In the genomic region with DNA sequence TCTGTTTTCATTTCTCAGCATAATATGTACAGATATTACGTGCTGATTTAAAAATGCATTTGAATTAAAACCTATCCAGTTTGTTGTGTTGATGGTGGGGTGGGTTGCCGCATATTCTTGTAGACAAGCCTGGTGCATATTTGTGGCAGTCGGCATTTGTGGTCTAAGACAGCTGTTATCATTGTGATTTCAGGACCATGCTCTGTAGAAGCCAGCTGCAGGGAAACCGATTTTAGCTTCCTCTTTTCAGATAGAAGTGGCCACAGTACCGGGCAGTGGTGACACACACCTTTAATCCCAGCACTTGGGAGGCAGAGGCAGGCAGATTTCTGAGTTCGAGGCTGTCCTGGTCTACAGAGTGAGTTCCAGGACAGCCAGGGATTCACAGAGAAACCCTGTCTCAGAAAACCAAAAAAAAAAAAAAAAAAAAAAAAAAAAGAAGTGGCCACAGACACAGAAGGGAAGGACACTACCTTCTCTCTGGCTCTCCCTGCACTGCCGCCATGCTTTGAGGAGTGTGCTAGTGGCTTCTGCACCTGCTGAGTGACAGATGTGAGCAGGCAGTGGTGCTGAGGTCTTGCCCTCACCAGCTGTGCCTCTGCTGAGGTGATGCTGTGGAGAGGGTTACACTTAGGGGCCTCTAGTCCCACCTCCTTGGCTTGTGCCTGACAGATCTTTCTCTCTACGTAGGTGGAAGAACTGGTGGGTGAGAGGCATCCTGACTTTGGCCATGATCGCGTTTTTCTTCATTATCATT, we compare ENCODE assay signal across 26 mouse cellular contexts. TPM values are rescaled to one million over a fixed set of nuclear protein-coding genes. Genes with fewer than 3 reads are reported as not detected.
DNase-seq lines count a peak whose midpoint lies in the region; ATAC-seq and TF ChIP-seq lines count a peak whose summit lies in the region.
"Had no signal": no experiment of that assay in that cellular context is flagged by ENCODE, and none has a peak within 500 bp of the region (broad histone marks: within the 10 kb centered on the region; RNA-seq: fewer than 3 reads in every experiment).

No protein-coding gene starts in this region.

- no peak overlapping the region for H3K4me3 ChIP-seq in heart, embryonic 15.5 days
- H3K4me3 ChIP-seq in MEL (ENCODE audit: control insufficient read depth in 1 of 2, insufficient read depth in 1 of 2, low read depth in 2 of 2, low read length in 2 of 2) (no peak overlapping the region), myocyte (no peak overlapping the region)
- H3K4me3 ChIP-seq in forebrain, embryonic 13.5 days: no peak overlapping the region
- H3K4me3 ChIP-seq: forebrain, embryonic 10.5 days; gastrocnemius, adult 2 months; heart, embryonic 12.5 days; hindbrain, embryonic 15.5 days; midbrain, embryonic 10.5 days; neural tube, embryonic 13.5 days had no signal

- intact Hi-C loops in heart, postnatal 25 days (cut with DNase I): no loop called here

- 79% methylated on average over 10 of the region's 10 CpGs for WGBS in heart, embryonic 15.5 days
- WGBS in forebrain, embryonic 13.5 days: 92% methylated on average over 10 of the region's 10 CpGs

- TF ChIP-seq EP300 in MEL (IDR thresholded peaks at IDR 0.05; ENCODE audit: low read depth in 1 of 2, low read length in 2 of 2): peak; percentile 86 to 91

- H3K4me1 ChIP-seq in heart, embryonic 15.5 days (replicated peaks): peaks cover 41% of the 10 kb centered on the region
- peaks cover 11 to 26% of the 10 kb centered on the region in 2 experiments for H3K4me1 ChIP-seq in MEL (ENCODE audit: control insufficient read depth in 1 of 2, insufficient read depth in 2 of 2, low read length in 2 of 2)
- H3K4me1 ChIP-seq in forebrain, embryonic 13.5 days: peaks cover 20% of the 10 kb centered on the region

- no peak for ATAC-seq in heart, embryonic 15.5 days (replicated peaks; ENCODE audit: insufficient number of reproducible peaks, insufficient read depth, low FRiP score, low read depth)
- ATAC-seq in inflammation-experienced regulatory T-cells, adult 6 months: no peak
- ATAC-seq in forebrain, embryonic 13.5 days: no peak
- ATAC-seq: intestine, embryonic 16.5 days; Patski had no signal

- TF ChIP-seq POLR2A in MEL (IDR thresholded peaks at IDR 0.05; ENCODE audit: control insufficient read depth in 1 of 2, insufficient read depth in 1 of 2, low read depth in 1 of 2, low read length in 2 of 2, poor library complexity in 1 of 2): no peak
- no peak for TF ChIP-seq POLR2A in myocyte (IDR thresholded peaks at IDR 0.05; ENCODE audit: insufficient read length, low read depth)

- TF ChIP-seq RAD21 in MEL (IDR thresholded peaks at IDR 0.05; ENCODE audit: low read depth, low read length): no peak

- peaks cover 42% of the 10 kb centered on the region for H3K36me3 ChIP-seq in heart, embryonic 15.5 days
- peaks cover 3 to 28% of the 10 kb centered on the region in 2 experiments; a peak in 3 of 4 replicates for H3K36me3 ChIP-seq in MEL (ENCODE audit: control insufficient read depth in 1 of 2, insufficient read depth in 2 of 2, low read length in 2 of 2)
- H3K36me3 ChIP-seq in myocyte (ENCODE audit: control insufficient read depth, insufficient read depth): peaks cover 21% of the 10 kb centered on the region
- H3K36me3 ChIP-seq in forebrain, embryonic 13.5 days (ENCODE audit: poor library complexity, severe bottlenecking): peaks cover 56% of the 10 kb centered on the region

- no peaks in the 10 kb centered on the region for H3K9me3 ChIP-seq in heart, embryonic 15.5 days (replicated peaks)
- no peaks in the 10 kb centered on the region for H3K9me3 ChIP-seq in MEL (replicated peaks; ENCODE audit: insufficient read depth, low read length)
- no peaks in the 10 kb centered on the region for H3K9me3 ChIP-seq in forebrain, embryonic 13.5 days (replicated peaks)
- H3K9me3 ChIP-seq: forebrain, embryonic 10.5 days; heart, embryonic 12.5 days; hindbrain, embryonic 15.5 days; midbrain, embryonic 10.5 days; neural tube, embryonic 13.5 days had no signal

- no peaks in the 10 kb centered on the region for H3K27me3 ChIP-seq in heart, embryonic 15.5 days
- H3K27me3 ChIP-seq in MEL (ENCODE audit: control insufficient read depth in 1 of 2, insufficient read depth in 2 of 2, low read length in 2 of 2): no peaks in the 10 kb centered on the region
- H3K27me3 ChIP-seq in myocyte (ENCODE audit: control insufficient read depth, insufficient read depth, insufficient read length): no peaks in the 10 kb centered on the region
- H3K27me3 ChIP-seq in forebrain, embryonic 13.5 days: no peaks in the 10 kb centered on the region
- H3K27me3 ChIP-seq: heart, embryonic 12.5 days; hindbrain, embryonic 15.5 days; neural tube, embryonic 13.5 days; Patski had no signal

- H3K79me2 ChIP-seq in MEL (ENCODE audit: control insufficient read depth, insufficient read depth, low read length, poor library complexity) (0 out of 2 replicates have a peak, but pooled peaks cover 1% of the 10 kb centered on the region), myocyte (ENCODE audit: control insufficient read depth, insufficient read depth) (peaks cover 2% of the 10 kb centered on the region)

- no peak for TF ChIP-seq CTCF in MEL (IDR thresholded peaks at IDR 0.05 in 2 of 3, conservative IDR thresholded peaks at IDR 0.05 in 1 of 3; ENCODE audit: control insufficient read depth in 1 of 3, insufficient read depth in 1 of 3, low read depth in 2 of 3, low read length in 3 of 3, poor library complexity in 1 of 3, severe bottlenecking in 1 of 3)

- no peak overlapping the region for H3ac ChIP-seq in myocyte (ENCODE audit: control insufficient read depth, insufficient read length)

- no peak overlapping the region for H3K4me2 ChIP-seq in heart, embryonic 15.5 days
- no peak overlapping the region for H3K4me2 ChIP-seq in myocyte (ENCODE audit: low read depth)
- H3K4me2 ChIP-seq in forebrain, embryonic 13.5 days: no peak overlapping the region
- H3K4me2 ChIP-seq: heart, embryonic 12.5 days; hindbrain, embryonic 15.5 days; neural tube, embryonic 13.5 days had no signal

- 0 out of 2 replicates have a peak overlapping the region, but pooled peaks have one; percentile 20 for H3K27ac ChIP-seq in heart, embryonic 15.5 days
- peak overlapping the region; percentile 48; the same call in 1 of the 2 replicates for H3K27ac ChIP-seq in MEL (ENCODE audit: control insufficient read depth, low read depth, low read length)
- no peak overlapping the region for H3K27ac ChIP-seq in forebrain, embryonic 13.5 days
- H3K27ac ChIP-seq: forebrain, embryonic 10.5 days; hindbrain, embryonic 15.5 days; midbrain, embryonic 10.5 days; neural tube, embryonic 13.5 days had no signal

- no peak overlapping the region for H3K9ac ChIP-seq in heart, embryonic 15.5 days
- no peak overlapping the region for H3K9ac ChIP-seq in MEL (ENCODE audit: control insufficient read depth, low read depth, low read length, poor library complexity, severe bottlenecking)
- H3K9ac ChIP-seq in forebrain, embryonic 13.5 days: no peak overlapping the region
- H3K9ac ChIP-seq: heart, embryonic 12.5 days; hindbrain, embryonic 15.5 days; neural tube, embryonic 13.5 days had no signal

- DNase-seq in heart, postnatal 25 days (ENCODE audit: low spot score): no peak
- DNase-seq in MEL (ENCODE audit: low read depth, low spot score): peak; percentile 88
- peak; percentile 22 to 58 for DNase-seq in thymus, postnatal 36 days
- no peak for DNase-seq in neural tube, embryonic 10.5 days (ENCODE audit: extremely low spot score, low spot score)
- DNase-seq: adrenal gland, postnatal 25 days; B cell, adult 2 months; cerebellum, adult 18-20 months; cerebellum, postnatal 36 days; gastrocnemius, adult 2 months; heart, postnatal 4 days; kidney, postnatal 4 days; liver; lung, adult 18-20 months; right cerebral cortex, adult 18-20 months; spleen, adult 18-20 months had no signal

TF ChIP-seq in MEL, 35 proteins besides CTCF, POLR2A, EP300 and RAD21 (continues in another document):
- TF ChIP-seq ELF1 (IDR thresholded peaks at IDR 0.05; ENCODE audit: low read depth, low read length) (no peak), HCFC1 (IDR thresholded peaks at IDR 0.05; ENCODE audit: low read depth, low read length) (no peak)

TF ChIP-seq in myocyte, 11 proteins besides CTCF, POLR2A, EP300 and RAD21 (continues in another document):
- TF ChIP-seq MYOG (IDR thresholded peaks at IDR 0.05; ENCODE audit: control insufficient read depth in 1 of 3, insufficient read depth in 1 of 3, insufficient read length in 2 of 3, low read depth in 2 of 3) (peak in 2 of 3 experiments; percentile 47 to 60), REST (IDR thresholded peaks at IDR 0.05; ENCODE audit: insufficient read depth, insufficient read length) (no peak)

RNA-seq across cellular contexts. Expression of a gene that starts 30.9 kb away (rescaled TPM):
- polyA plus RNA-seq in heart, embryonic 15.5 days (2015; fragmentation: Nextera tagmentation; extraction: Ambion mirVana): 20.8 and 26.9 TPM in 2 replicates
- 10 to 100 TPM; 78.3 to 96.3 TPM for total RNA-seq in heart, postnatal 25 days (2021)
- 8.8 and 10.3 TPM in 2 replicates for total RNA-seq in MEL (2012; rRNA removed)
- polyA plus RNA-seq in MEL (2012; ENCODE audit: insufficient read depth in 1 of 2, insufficient read length in 2 of 2, low read depth in 1 of 2, low replicate concordance in 2 of 2, missing spikeins in 1 of 2) (10 to 100 TPM in 1 of 2 experiments, not detected in 1; 28.5 TPM), myocyte (2012; fragmentation: generic; extraction: Trizol) (30.3 TPM)
- 10 to 100 TPM; 24.8 to 35.4 (median 25.0) TPM for polyA plus RNA-seq in inflammation-experienced regulatory T-cells, adult 6 months (2017; shearing (Covaris generic))
- polyA plus RNA-seq in forebrain, embryonic 13.5 days (2015; fragmentation: Nextera tagmentation; extraction: Ambion mirVana): 19.2 and 21.7 TPM in 2 replicates

RNA-seq across cellular contexts. Expression of a gene that starts 40.8 kb away (rescaled TPM):
- 138 and 157 TPM in 2 replicates for polyA plus RNA-seq in heart, embryonic 15.5 days (2015; fragmentation: Nextera tagmentation; extraction: Ambion mirVana)
- 10 to 100 TPM; 37.5 to 40.9 TPM for total RNA-seq in heart, postnatal 25 days (2021)
- total RNA-seq in MEL (2012; rRNA removed): 398 and 427 TPM in 2 replicates
- polyA plus RNA-seq in MEL (2012; ENCODE audit: insufficient read depth in 1 of 2, insufficient read length in 2 of 2, low read depth in 1 of 2, low replicate concordance in 2 of 2, missing spikeins in 1 of 2): 100 to 1,000 TPM; 308 to 541 TPM
- 65.5 TPM for polyA plus RNA-seq in myocyte (2012; fragmentation: generic; extraction: Trizol)
- 100 to 1,000 TPM; 149 to 308 (median 151) TPM for polyA plus RNA-seq in inflammation-experienced regulatory T-cells, adult 6 months (2017; shearing (Covaris generic))
- 322 and 326 TPM in 2 replicates for polyA plus RNA-seq in forebrain, embryonic 13.5 days (2015; fragmentation: Nextera tagmentation; extraction: Ambion mirVana)

RNA-seq across cellular contexts. Expression of a gene that starts 46.3 kb away (rescaled TPM):
- 40.2 and 41.3 TPM in 2 replicates for polyA plus RNA-seq in heart, embryonic 15.5 days (2015; fragmentation: Nextera tagmentation; extraction: Ambion mirVana)
- 10 to 100 TPM; 22.6 to 23.9 TPM for total RNA-seq in heart, postnatal 25 days (2021)
- total RNA-seq in MEL (2012; rRNA removed): 8.3 and 9.1 TPM in 2 replicates
- 10 to 100 TPM in 1 of 2 experiments, not detected in 1; 21.5 TPM for polyA plus RNA-seq in MEL (2012; ENCODE audit: insufficient read depth in 1 of 2, insufficient read length in 2 of 2, low read depth in 1 of 2, low replicate concordance in 2 of 2, missing spikeins in 1 of 2)
- 76.6 TPM for polyA plus RNA-seq in myocyte (2012; fragmentation: generic; extraction: Trizol)
- 10 to 100 TPM; 28.2 to 45.1 (median 37.2) TPM for polyA plus RNA-seq in inflammation-experienced regulatory T-cells, adult 6 months (2017; shearing (Covaris generic))
- polyA plus RNA-seq in forebrain, embryonic 13.5 days (2015; fragmentation: Nextera tagmentation; extraction: Ambion mirVana): 48.4 and 48.9 TPM in 2 replicates

Comparison
In these comparisons a context has a peak if more than half of its experiments do, and no peak if none do; other contexts are left out.
1. DNase-seq: peak in MEL (single experiment) and thymus, postnatal 36 days (2 of 2); none in heart, postnatal 25 days (single experiment) and neural tube, embryonic 10.5 days (single experiment).